Mouse (Mus musculus) heart, embryonic 15.5 days (tissue): ENCODE data around the gene Ccdc81. TPM values are rescaled to one million over a fixed set of nuclear protein-coding genes. Genes with fewer than 3 reads are reported as not detected.
A peak's percentile ranks its signal among the peaks of the same experiment; 100 is the strongest.

Experiments used
- ATAC-seq: fragments of 200-750 bp; cut with Nextera tagmentation; replicated peaks from 2 replicates; pipeline ENCODE4 v1.8.0; 2017; ENCODE audit warnings: low read depth, moderate TSS enrichment; ENCODE audit not compliant: insufficient number of reproducible peaks, insufficient read depth, low FRiP score
- H3K27ac ChIP-seq: fragments of 300-500 bp; sonication (generic); 2 replicates; pipeline ENCODE4 v1.5.1; 2015; ENCODE audit warnings: mild to moderate bottlenecking, inconsistent platforms
- H3K27me3 ChIP-seq: fragments of 300-500 bp; sonication (generic); 2 replicates; pipeline ENCODE4 v1.6.1; 2015; ENCODE audit warnings: inconsistent platforms
- H3K36me3 ChIP-seq: fragments of 300-500 bp; sonication (generic); 2 replicates; pipeline ENCODE4 v1.6.1; 2015; ENCODE audit warnings: mild to moderate bottlenecking, inconsistent platforms
- H3K4me1 ChIP-seq: fragments of 300-500 bp; sonication (generic); replicated peaks from 2 replicates; pipeline ENCODE4 v1.6.1; 2015; ENCODE audit warnings: inconsistent platforms
- H3K4me2 ChIP-seq: fragments of 300-500 bp; sonication (generic); 2 replicates; pipeline ENCODE4 v1.6.1; 2015; ENCODE audit warnings: inconsistent platforms, mild to moderate bottlenecking, moderate library complexity
- H3K4me3 ChIP-seq: fragments of 300-500 bp; sonication (generic); 2 replicates; pipeline ENCODE4 v1.5.1; 2015; ENCODE audit warnings: mild to moderate bottlenecking, inconsistent platforms
- H3K9ac ChIP-seq: fragments of 300-500 bp; sonication (generic); 2 replicates; pipeline ENCODE4 v1.6.1; 2015; ENCODE audit warnings: mild to moderate bottlenecking, inconsistent platforms
- H3K9me3 ChIP-seq: fragments of 300-500 bp; sonication (generic); replicated peaks from 2 replicates; pipeline ENCODE4 v1.6.1; 2016; ENCODE audit warnings: inconsistent platforms
- WGBS: fragments of 180-500 bp; shearing (Covaris S2); methylation state at CpG from one replicate; pipeline ENCODE4 v1.1.7; 2015; ENCODE audit warnings: mixed read lengths; 5-methylcytosine and 5-hydroxymethylcytosine counted together
- polyA plus RNA-seq: library from polyadenylated mRNA; unstranded; fragments of >200 nt; fragmentation: Nextera tagmentation; extraction: Ambion mirVana; gene quantifications from 2 replicates; pipeline ENCODE4 v1.2.1, GENCODE M21; 2015

Gene Ccdc81
- polyA plus RNA-seq, 1 experiment from 2014 or later: not detected

DNA sequence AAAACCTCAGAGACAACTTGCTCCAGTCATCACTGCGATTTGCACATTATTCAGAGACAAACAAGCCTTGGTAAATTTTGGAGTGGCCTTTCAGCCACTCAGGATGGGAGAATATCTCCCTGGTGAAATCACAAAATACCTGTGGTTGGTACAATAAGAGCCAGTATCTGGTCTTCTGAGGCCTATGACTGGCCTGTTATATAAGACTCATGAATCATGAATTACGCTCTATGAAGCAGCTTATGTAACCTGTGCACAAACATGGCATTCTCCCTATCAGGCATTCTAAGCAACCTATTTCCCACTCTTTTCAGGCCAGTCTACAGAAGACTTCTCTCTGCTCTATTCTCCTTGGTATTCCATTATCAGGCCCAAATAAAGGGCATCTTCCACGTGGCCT, 8.9 kb upstream of the Ccdc81 start:
- Histone ChIP-seq H3K9ac (no peak overlapping the region), H3K4me3 (no peak overlapping the region), H3K4me2 (no peak overlapping the region), H3K4me1 (no peaks in the 10 kb centered on the region), H3K9me3 (no peaks in the 10 kb centered on the region), H3K36me3 (peaks cover 7% of the 10 kb centered on the region), H3K27me3 (no peaks in the 10 kb centered on the region), H3K27ac (no peak overlapping the region)
- WGBS: 89% methylated on average over 3 of the region's 3 CpGs
- ATAC-seq: no peak

DNA sequence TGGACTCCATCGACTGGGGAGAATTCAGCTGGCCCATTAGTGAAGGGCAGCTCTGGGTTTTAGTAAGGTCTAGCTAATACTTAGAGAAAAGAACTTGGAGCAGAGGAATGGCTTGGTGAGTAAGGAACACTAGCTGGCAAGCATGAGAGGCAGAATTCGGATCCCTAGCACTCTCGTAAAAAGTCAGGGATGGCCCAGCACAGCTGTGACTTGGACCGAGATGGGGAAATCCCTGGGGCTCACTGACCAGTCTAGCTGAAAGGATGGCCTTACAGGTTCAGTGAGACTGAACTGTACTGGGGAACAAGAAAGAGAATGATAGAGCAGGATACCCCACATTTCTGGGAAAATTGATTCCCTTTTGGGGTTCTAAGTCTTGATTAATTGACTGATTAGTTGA, 6.3 kb upstream of the Ccdc81 start:
- no peak overlapping the region for H3K9ac ChIP-seq
- H3K4me3 ChIP-seq: no peak overlapping the region
- 66% methylated on average over 4 of the region's 4 CpGs for WGBS
- H3K4me1 ChIP-seq: no peaks in the 10 kb centered on the region
- ATAC-seq: no peak
- H3K27me3 ChIP-seq: no peaks in the 10 kb centered on the region
- H3K36me3 ChIP-seq: no peaks in the 10 kb centered on the region
- H3K9me3 ChIP-seq: no peaks in the 10 kb centered on the region
- H3K4me2 ChIP-seq: no peak overlapping the region
- H3K27ac ChIP-seq: no peak overlapping the region

DNA sequence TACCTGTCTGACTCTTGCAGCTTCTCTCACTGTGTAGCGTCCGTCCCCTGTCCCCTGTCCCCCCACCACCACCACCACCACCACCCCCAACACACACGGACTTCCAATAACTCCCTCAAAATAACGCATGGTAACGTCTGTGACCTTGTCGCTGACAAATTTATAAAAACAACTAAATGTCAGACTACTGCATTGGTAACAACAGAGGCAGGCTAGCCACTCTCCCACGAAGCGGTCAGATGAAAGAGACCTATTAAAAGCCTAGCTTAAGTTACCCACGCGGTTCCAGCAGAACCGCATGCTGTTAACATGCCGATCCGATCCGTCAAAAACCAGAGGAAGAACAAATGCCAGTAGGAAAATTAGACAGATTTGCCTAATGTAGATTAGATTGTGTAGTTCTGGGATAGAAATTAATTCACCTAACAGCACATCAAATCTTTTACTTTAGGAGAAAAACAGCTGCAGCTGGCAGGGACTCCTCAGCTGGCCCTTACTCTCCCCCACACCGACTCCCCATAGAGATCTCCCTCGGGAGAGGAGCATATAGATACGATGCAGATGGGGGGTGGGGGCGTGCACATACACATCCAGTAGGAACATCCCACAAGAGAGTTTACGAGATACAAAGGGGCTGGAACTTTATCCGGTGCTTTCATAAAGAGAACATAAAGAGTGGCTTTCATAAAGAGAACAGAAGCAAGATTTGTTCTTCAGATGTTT, 5.6 kb upstream of the Ccdc81 start:
- Histone ChIP-seq H3K36me3 (no peaks in the 10 kb centered on the region), H3K9me3 (no peaks in the 10 kb centered on the region), H3K27me3 (no peaks in the 10 kb centered on the region), H3K9ac (no peak overlapping the region), H3K27ac (no peak overlapping the region), H3K4me2 (no peak overlapping the region), H3K4me1 (no peaks in the 10 kb centered on the region), H3K4me3 (no peak overlapping the region)
- 60% methylated on average over 20 of the region's 20 CpGs for WGBS
- no peak for ATAC-seq

DNA sequence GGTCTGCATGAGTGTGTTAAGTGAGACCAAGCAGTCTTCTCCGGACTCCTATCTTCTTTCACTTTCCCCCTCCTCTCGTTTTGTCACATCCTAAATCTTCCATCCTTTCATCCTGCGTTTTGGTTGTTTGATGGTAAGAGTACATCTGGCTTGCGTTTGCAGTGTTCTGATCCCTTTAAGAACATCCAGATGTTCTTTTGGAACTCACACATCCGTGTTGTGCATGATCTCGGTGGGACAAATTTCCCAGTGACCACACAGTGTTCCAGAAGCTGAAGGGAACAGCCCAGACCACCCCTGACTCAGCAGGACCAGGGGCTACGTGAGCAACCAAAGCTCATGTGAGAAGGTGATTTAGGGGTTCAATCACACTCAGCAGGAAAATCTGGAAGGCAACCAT, 5.0 kb upstream of the Ccdc81 start:
- Histone ChIP-seq H3K4me3 (no peak overlapping the region), H3K27ac (no peak overlapping the region), H3K9ac (no peak overlapping the region), H3K27me3 (no peaks in the 10 kb centered on the region), H3K4me1 (peaks cover 6% of the 10 kb centered on the region; the same call in 1 of the 2 replicates), H3K9me3 (no peaks in the 10 kb centered on the region), H3K36me3 (no peaks in the 10 kb centered on the region), H3K4me2 (no peak overlapping the region)
- no peak for ATAC-seq
- WGBS: 51% methylated on average over 7 of the region's 7 CpGs

DNA sequence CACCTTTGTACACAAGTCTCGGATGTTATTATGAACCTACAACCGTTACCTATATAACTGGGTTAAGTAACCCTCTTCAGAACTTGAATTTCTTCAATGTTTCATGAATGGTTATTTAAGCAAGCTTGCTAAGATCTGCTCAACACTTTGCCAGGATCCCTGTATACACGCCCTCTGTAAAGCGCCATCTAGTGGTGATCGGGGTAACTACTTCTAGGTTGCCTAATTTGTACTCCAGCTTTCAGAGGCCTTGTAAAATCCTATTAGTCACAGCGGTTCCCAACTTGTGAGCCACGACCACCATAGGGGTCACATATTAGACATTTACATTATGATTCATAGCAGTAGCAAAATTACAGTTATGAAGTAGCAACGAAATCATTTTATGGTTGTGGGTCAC, 4.5 kb upstream of the Ccdc81 start:
- H3K4me2 ChIP-seq: no peak overlapping the region
- H3K9ac ChIP-seq: no peak overlapping the region
- no peaks in the 10 kb centered on the region for H3K9me3 ChIP-seq
- no peaks in the 10 kb centered on the region for H3K27me3 ChIP-seq
- H3K27ac ChIP-seq: no peak overlapping the region
- no peak overlapping the region for H3K4me3 ChIP-seq
- WGBS: 18% methylated on average over 8 of the region's 8 CpGs
- no peak for ATAC-seq
- H3K4me1 ChIP-seq: peaks cover 8% of the 10 kb centered on the region; the same call in 1 of the 2 replicates
- H3K36me3 ChIP-seq: no peaks in the 10 kb centered on the region

DNA sequence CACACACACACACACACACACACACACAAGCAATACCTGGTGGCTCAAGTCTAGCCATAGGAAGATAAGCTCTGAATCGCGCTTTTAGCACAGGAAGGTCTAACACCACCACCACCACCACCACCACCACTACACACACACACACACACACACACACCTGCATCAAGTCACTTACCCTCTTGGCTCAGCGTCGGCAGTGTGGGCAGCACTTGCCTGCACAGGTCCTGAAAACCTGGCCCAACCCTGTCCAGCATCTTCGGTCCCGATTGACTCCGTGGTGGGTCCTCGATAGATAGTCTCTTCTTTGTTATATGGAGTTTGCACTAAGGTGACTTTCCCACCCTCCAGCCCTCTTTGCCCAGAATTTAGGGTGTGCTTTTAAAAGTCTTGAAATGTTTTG, 422 bp downstream of the Ccdc81 start:
- Histone ChIP-seq H3K27me3 (no peaks in the 10 kb centered on the region), H3K4me1 (peaks cover 8% of the 10 kb centered on the region; the same call in 1 of the 2 replicates), H3K4me3 (no peak overlapping the region), H3K27ac (no peak overlapping the region), H3K9me3 (no peaks in the 10 kb centered on the region), H3K4me2 (peak overlapping the region; percentile 49; the same call in 1 of the 2 replicates), H3K9ac (no peak overlapping the region), H3K36me3 (no peaks in the 10 kb centered on the region)
- no peak for ATAC-seq
- 70% methylated on average over 7 of the region's 8 CpGs for WGBS

DNA sequence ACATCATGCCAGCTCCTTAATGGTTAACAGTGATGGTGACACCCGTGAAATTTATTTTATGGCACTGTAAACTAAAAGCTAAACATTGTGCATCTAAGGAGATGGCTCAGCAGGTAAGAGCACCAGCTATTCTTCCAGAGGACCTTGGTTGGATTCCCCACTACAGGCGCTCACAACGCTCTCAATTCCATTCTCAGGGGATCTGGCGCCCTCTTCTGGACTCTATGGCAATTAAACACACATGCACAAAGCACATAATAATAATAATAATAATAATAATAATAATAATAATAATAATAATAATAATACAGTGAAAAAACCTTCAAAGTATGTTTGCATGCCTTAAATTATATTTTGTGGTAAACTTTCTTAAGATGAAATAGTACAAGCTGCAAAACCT, 11.6 kb downstream of the Ccdc81 start:
- Histone ChIP-seq H3K27me3 (no peaks in the 10 kb centered on the region), H3K27ac (no peak overlapping the region), H3K9me3 (no peaks in the 10 kb centered on the region), H3K4me1 (no peaks in the 10 kb centered on the region), H3K9ac (no peak overlapping the region), H3K36me3 (no peaks in the 10 kb centered on the region), H3K4me3 (no peak overlapping the region), H3K4me2 (no peak overlapping the region)
- ATAC-seq: no peak
- WGBS: 36% methylated on average over 4 of the region's 4 CpGs

DNA sequence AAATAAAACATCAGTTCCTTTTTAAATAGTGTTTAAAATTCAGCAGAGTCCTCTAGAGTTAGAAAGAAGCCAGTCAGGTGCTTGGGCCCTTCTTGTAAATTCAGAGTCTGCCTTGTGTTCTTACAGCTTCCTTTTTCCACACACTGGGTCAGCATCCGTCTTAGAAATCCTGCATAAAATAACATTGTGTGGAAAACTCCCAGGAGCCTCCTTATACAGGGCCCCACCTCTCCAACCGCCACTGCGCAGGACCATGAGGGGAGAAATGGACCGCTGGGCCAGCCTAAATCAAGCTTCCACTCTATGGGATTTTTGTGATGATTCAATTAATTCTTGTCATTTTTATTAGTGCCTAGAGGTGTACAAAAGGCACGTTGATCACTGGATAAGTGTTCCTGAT, 12.0 kb downstream of the Ccdc81 start:
- Histone ChIP-seq H3K4me2 (no peak overlapping the region), H3K4me1 (no peaks in the 10 kb centered on the region), H3K27ac (no peak overlapping the region), H3K9me3 (no peaks in the 10 kb centered on the region), H3K27me3 (no peaks in the 10 kb centered on the region), H3K4me3 (no peak overlapping the region), H3K36me3 (no peaks in the 10 kb centered on the region), H3K9ac (no peak overlapping the region)
- ATAC-seq: no peak
- 79% methylated on average over 5 of the region's 5 CpGs for WGBS

DNA sequence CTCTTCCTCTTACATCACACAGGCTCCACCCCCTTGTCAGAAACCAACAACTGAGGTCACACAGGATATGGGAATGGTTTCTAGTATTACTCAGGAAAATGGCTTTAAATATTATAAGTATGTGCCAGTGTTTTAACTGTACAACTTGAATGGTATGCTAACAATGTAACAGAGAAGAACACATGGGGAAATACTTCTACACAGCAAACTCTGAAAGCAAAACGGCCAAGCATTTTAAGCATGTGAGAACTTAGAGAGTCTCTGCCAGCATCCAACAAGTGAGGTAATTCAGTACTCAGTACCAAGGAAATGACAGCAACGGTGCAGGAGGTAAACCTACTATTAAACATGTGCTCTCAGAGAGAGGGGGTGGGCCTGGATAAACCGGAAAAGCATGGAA, 18.9 kb downstream of the Ccdc81 start:
- Histone ChIP-seq H3K4me1 (peaks cover 3% of the 10 kb centered on the region; the same call in 1 of the 2 replicates), H3K9me3 (no peaks in the 10 kb centered on the region), H3K9ac (no peak overlapping the region), H3K27ac (no peak overlapping the region), H3K4me2 (no peak overlapping the region), H3K4me3 (no peak overlapping the region), H3K36me3 (no peaks in the 10 kb centered on the region), H3K27me3 (no peaks in the 10 kb centered on the region)
- 40% methylated on average over 3 of the region's 3 CpGs for WGBS
- no peak for ATAC-seq

DNA sequence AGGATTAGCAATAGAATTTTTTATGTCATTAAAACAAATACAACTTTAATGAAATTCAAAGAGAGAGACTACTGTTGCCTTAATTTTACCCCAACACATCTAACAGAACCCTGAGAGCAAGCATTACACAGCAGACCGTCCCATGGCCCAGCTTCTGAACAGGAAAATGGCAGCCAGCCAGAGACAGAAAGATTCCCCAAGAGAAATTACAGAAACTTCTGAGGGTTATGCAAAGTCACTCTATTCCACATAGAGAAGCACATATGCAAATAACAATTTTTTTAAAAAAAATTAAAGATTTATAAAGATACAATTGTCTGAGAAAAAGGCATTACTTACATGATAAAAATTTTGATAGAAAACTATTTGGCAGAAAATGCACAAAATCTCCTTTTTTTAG, 23.7 kb downstream of the Ccdc81 start:
- Histone ChIP-seq H3K27ac (no peak overlapping the region), H3K4me2 (no peak overlapping the region), H3K36me3 (no peaks in the 10 kb centered on the region), H3K4me1 (peaks cover 3% of the 10 kb centered on the region; the same call in 1 of the 2 replicates), H3K9ac (no peak overlapping the region), H3K9me3 (no peaks in the 10 kb centered on the region), H3K27me3 (no peaks in the 10 kb centered on the region), H3K4me3 (no peak overlapping the region)
- ATAC-seq: no peak
- WGBS: 43% methylated on average over 1 of the region's 1 CpGs

DNA sequence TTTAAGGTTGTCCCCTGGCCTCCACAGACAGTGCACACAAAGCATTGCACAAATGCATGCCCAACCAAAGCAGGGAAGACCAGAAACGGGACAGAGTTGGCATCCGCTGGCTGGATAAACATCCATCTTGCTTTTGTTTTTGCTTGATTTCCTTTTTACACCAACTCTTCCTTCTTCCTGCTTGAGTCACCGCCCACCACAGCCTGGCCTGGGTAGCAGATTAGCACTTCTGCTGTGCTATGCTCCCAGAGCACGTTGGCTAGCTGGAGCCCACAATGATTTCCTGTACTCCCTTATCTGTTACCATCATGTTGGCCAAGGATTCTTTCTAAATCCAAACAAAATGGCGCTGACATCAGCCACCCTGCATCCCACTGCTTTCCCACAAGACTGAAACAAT, 36.2 kb downstream of the Ccdc81 start:
- Histone ChIP-seq H3K27ac (no peak overlapping the region), H3K9ac (no peak overlapping the region), H3K27me3 (no peaks in the 10 kb centered on the region), H3K4me2 (no peak overlapping the region), H3K4me1 (no peaks in the 10 kb centered on the region), H3K36me3 (no peaks in the 10 kb centered on the region), H3K4me3 (no peak overlapping the region), H3K9me3 (no peaks in the 10 kb centered on the region)
- WGBS: 47% methylated on average over 5 of the region's 5 CpGs
- no peak for ATAC-seq

DNA sequence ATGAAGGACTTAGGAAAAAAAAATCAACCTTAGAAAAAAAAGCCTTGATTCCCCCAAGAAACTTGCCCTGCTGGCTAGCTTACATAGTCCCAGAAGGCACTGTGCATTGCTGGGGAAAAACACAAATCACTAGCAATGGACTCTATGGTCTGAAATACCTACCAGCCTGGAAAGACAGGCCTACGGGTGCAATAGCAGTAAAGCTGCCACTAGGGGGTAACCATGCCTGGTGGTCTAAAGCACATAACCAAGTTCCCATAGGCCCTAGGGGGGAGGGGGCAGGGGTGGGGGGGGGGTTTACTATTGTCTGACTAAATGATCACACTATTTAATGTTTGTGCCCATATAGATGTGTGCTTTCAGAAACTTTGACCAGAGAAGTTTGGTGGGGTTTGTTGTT, 38.7 kb downstream of the Ccdc81 start:
- H3K36me3 ChIP-seq: no peaks in the 10 kb centered on the region
- no peak overlapping the region for H3K27ac ChIP-seq
- no peak for ATAC-seq
- no peaks in the 10 kb centered on the region for H3K27me3 ChIP-seq
- no peaks in the 10 kb centered on the region for H3K9me3 ChIP-seq
- no peak overlapping the region for H3K9ac ChIP-seq
- 89% methylated on average over 1 of the region's 1 CpGs for WGBS
- H3K4me2 ChIP-seq: no peak overlapping the region
- H3K4me3 ChIP-seq: no peak overlapping the region
- no peaks in the 10 kb centered on the region for H3K4me1 ChIP-seq
